Mouse (Mus musculus): Measurements from ENCODE around the gene AI661453.

GRCm38 (mm10) chr17:47503689-47504088, 67.3 kb downstream of the AI661453 start:
- no peak for TF ChIP-seq POLR2A (IDR thresholded peaks at IDR 0.05; ENCODE audit: low read depth, low read length)
- no peak for TF ChIP-seq CTCF (IDR thresholded peaks at IDR 0.05; ENCODE audit: borderline replicate concordance, insufficient read depth, low read length)

All from embryonic fibroblast, embryonic 13.5 days (primary cell).